Mouse (Mus musculus) liver, embryonic 14.5 days (tissue): Measurements from ENCODE around the gene Dnaaf1. TPM values are rescaled to one million over a fixed set of nuclear protein-coding genes. Genes with fewer than 3 reads are reported as not detected.

Source experiments
- ATAC-seq: fragments of 200-750 bp; cut with Nextera tagmentation; 2 replicates; pipeline ENCODE4 v1.8.0; 2017; ENCODE audit warnings: moderate number of reproducible peaks, mild to moderate bottlenecking, moderate library complexity; ENCODE audit not compliant: insufficient read depth
- DNase-seq, 3 experiments: peaks; one replicate each; pipeline ENCODE4 v3.0.0-alpha.2; 2012 to 2013; ENCODE audit warnings: low read depth in 3 of 3, low spot score in 3 of 3
- H3K27ac ChIP-seq: fragments of 300-500 bp; sonication (generic); 2 replicates; pipeline ENCODE4 v1.5.1; 2014; ENCODE audit warnings: moderate library complexity, mild to moderate bottlenecking, control low read depth, inconsistent platforms
- H3K27me3 ChIP-seq: fragments of 300-500 bp; sonication (generic); 2 replicates; pipeline ENCODE4 v1.6.1; 2014; ENCODE audit warnings: mild to moderate bottlenecking, low read length, moderate library complexity; ENCODE audit not compliant: control insufficient read depth, insufficient read depth
- H3K36me3 ChIP-seq: fragments of 300-500 bp; sonication (generic); replicated peaks from 2 replicates; pipeline ENCODE4 v1.6.1; 2014; ENCODE audit warnings: low read depth; ENCODE audit not compliant: control insufficient read depth, insufficient read depth
- H3K4me1 ChIP-seq, 2 experiments: fragments of 200-500 bp in 1 of 2; fragments of 300-500 bp in 1 of 2; sonication (generic) in 1 of 2; replicated peaks; 2 replicates each; pipeline ENCODE4 v1.6.1; 2012 to 2014; ENCODE audit warnings: antibody characterized with exemption in 1 of 2, inconsistent platforms in 1 of 2, low read length in 1 of 2; ENCODE audit not compliant: control insufficient read depth in 2 of 2, insufficient read depth in 2 of 2
- H3K4me2 ChIP-seq: fragments of 300-500 bp; sonication (generic); 2 replicates; pipeline ENCODE4 v1.6.1; 2014; ENCODE audit warnings: low read depth, mild to moderate bottlenecking, control low read depth, moderate library complexity
- H3K4me3 ChIP-seq, 2 experiments: fragments of 200-500 bp in 1 of 2; fragments of 300-500 bp in 1 of 2; sonication (generic) in 1 of 2; 2 replicates each; pipeline ENCODE4 v1.5.1; 2012 to 2014; ENCODE audit warnings: low read depth in 2 of 2, low read length in 2 of 2, mild to moderate bottlenecking in 2 of 2, control low read depth in 1 of 2, inconsistent platforms in 1 of 2, moderate library complexity in 1 of 2; ENCODE audit not compliant: insufficient read depth in 1 of 2
- H3K9ac ChIP-seq: fragments of 300-500 bp; sonication (generic); replicated peaks from 2 replicates; pipeline ENCODE4 v1.6.1; 2014; ENCODE audit warnings: mild to moderate bottlenecking, control low read depth, moderate library complexity
- H3K9me3 ChIP-seq: fragments of 300-500 bp; sonication (generic); 2 replicates; pipeline ENCODE4 v1.6.1; 2016; ENCODE audit warnings: low read length, mixed read lengths; ENCODE audit not compliant: control insufficient read depth
- CTCF ChIP-seq: IDR thresholded peaks from 2 replicates; pipeline ENCODE4 v1.5.1; 2016; ENCODE audit warnings: antibody characterized with exemption, low read depth, control low read depth
- EP300 ChIP-seq: IDR thresholded peaks from 2 replicates; pipeline ENCODE4 v1.6.1; 2016; ENCODE audit warnings: antibody characterized with exemption, low read depth
- WGBS: fragments of 180-500 bp; shearing (Covaris S2); extraction: QIAGEN DNeasy Blood & Tissue Kit; methylation state at CpG from one replicate; pipeline ENCODE4 v1.1.7; 2014; ENCODE audit not compliant: insufficient replicate concordance; 5-methylcytosine and 5-hydroxymethylcytosine counted together
- polyA plus RNA-seq, 2 experiments: library from polyadenylated mRNA; depleted of rRNA in 1 of 2; stranded (reverse) in 1 of 2; unstranded in 1 of 2; fragments of >200 nt; fragmentation: Nextera tagmentation in 1 of 2; extraction: Ambion mirVana in 1 of 2; gene quantifications; 2 replicates each; pipeline versions ENCODE4 v1.2.1 to v1.2.3; 2012 to 2014

Dnaaf1 gene
- polyA plus RNA-seq, 2 experiments, result 0.03 to 0.04 TPM

DNA sequence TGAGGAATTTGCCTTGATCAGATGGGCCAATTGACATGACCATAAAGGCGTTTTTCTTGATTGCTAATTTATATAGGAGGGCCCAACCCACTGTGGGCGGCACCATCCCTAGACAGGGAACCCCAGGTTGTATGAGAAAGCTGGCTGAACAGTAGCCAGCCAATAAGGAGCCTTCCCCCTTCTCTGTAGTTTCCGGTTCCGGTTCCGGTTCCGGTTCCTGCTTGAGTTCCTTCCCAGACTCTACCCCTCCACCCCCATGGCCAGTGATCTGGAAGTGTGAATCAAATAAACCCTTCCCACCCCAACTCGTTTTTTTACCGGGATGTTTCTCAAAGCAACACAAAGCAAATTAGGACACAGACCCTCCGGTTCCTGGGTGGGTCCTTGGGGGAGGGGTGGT, 57.2 kb downstream of the Dnaaf1 start:
- H3K9me3 ChIP-seq, result no peaks in the 10 kb centered on the region
- 65% methylated on average over 9 of the region's 9 CpGs for WGBS
- no peak for DNase-seq
- no peak overlapping the region for H3K4me2 ChIP-seq
- H3K27me3 ChIP-seq, result peaks cover 12% of the 10 kb centered on the region
- H3K9ac ChIP-seq, result no peak overlapping the region
- H3K27ac ChIP-seq, result no peak overlapping the region
- ATAC-seq, result no peak
- H3K4me3 ChIP-seq, result no peak overlapping the region
- peaks cover 0 to 6% of the 10 kb centered on the region in 2 experiments; a peak in 2 of 4 replicates for H3K4me1 ChIP-seq
- H3K36me3 ChIP-seq, result no peaks in the 10 kb centered on the region
- TF ChIP-seq EP300 (no peak), CTCF (no peak)

DNA sequence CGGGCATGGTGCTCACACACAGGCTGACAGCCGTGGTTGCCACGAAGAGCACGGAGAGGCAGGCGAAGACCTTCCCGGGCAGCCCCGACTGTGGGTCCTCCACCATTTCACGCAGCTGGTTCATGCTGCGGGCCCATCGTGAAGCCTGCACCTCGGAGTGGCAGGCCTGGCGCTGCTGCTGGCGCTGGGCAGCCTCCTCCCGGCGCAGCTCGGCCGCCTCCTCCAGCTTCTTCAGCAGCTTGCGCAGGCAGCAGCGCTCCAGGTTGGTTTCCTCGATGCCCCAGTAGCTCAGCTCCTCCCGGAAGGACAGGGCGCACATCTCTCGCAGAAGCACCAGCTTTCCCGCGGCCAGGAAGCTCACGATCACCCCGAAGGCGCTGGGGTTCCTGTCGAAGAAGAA, 57.9 kb downstream of the Dnaaf1 start:
- no peak for DNase-seq
- H3K27me3 ChIP-seq, result peaks cover 12% of the 10 kb centered on the region

DNA sequence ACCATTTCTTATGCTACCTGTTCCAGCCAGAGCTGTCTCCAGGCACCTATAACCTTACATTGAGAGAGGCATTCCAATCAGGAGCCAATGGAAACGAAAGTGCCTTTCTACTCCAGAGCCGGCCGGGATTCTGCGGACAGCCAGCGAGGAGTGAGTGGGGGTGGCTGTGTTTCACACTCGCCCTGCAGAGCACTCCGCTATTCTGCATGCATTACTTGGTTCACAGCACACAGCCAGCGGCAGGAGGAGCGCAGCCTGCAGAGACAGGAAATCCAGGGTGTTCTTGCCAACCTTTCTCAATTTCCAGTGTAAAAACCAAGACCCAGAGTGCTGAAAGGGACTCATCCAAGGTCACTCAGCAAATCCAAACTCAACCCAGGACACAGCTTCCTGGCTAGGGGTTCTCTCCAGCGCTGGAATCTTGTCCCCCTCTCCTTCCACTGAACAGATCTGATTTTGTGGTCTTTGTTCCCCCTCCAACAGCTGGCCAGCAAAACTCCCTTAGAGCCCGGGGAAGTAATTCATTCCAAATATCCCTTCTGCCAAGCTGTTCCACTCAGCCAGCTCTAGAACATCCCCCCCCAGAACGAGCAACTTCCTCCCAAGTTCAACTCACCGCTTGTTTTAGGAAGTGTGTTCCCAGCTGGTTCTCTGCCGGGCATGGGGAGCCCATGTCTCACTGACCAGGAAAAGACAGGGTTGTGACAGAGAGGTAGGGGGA, 59.7 kb downstream of the Dnaaf1 start:
- ATAC-seq, result no peak
- Histone ChIP-seq H3K9ac (no peak overlapping the region), H3K4me2 (no peak overlapping the region), H3K9me3 (no peaks in the 10 kb centered on the region), H3K4me1 (no peaks in the 10 kb centered on the region), H3K27ac (no peak overlapping the region), H3K36me3 (no peaks in the 10 kb centered on the region), H3K4me3 (no peak overlapping the region), H3K27me3 (peaks cover 12% of the 10 kb centered on the region)
- WGBS, result 25% methylated on average over 14 of the region's 14 CpGs
- TF ChIP-seq CTCF, result no peak
- TF ChIP-seq EP300, result no peak
- DNase-seq, result no peak

More for the DNA sequence above, 57.9 kb downstream of the Dnaaf1 start:
- Histone ChIP-seq H3K27ac (no peak overlapping the region), H3K4me1 (no peaks in the 10 kb centered on the region), H3K36me3 (no peaks in the 10 kb centered on the region), H3K4me3 (no peak overlapping the region), H3K9ac (no peak overlapping the region), H3K9me3 (no peaks in the 10 kb centered on the region), H3K4me2 (no peak overlapping the region)
- ATAC-seq, result no peak
- 33% methylated on average over 29 of the region's 29 CpGs for WGBS
- TF ChIP-seq CTCF (no peak), EP300 (no peak)

DNA sequence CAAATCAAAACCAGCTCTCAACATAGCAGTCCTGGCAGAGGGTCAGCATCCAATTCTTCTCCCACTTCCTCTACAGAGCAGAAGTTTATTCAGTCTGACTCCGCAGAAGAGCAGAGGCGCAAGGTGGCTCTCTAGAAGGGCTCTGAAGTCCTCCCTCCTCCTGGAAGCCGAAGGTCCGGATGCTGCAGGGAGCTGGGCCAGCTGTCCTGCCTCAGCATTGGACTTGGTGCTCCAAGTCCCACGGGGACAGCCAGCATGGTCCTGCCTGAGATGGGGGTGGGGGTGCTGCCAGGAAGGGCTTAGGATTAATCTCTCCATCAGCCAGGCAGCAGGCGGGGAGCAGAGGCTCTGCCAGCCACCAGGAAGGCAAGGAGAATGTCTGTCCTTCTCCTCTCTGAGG, 60.3 kb downstream of the Dnaaf1 start, which contains the start of gene Kcng4:
Gene Kcng4, minus strand, starts transcription at position 303 of the 400 bp plus-strand sequence.
- Histone ChIP-seq H3K4me1 (no peaks in the 10 kb centered on the region), H3K27me3 (peaks cover 12% of the 10 kb centered on the region), H3K9me3 (no peaks in the 10 kb centered on the region), H3K4me3 (no peak within 1 kb of the TSS), H3K9ac (no peak within 1 kb of the TSS), H3K4me2 (no peak within 1 kb of the TSS), H3K27ac (no peak within 1 kb of the TSS), H3K36me3 (no peaks in the 10 kb centered on the region)
- 26% methylated on average over 6 of the region's 6 CpGs for WGBS
- DNase-seq (no peak), ATAC-seq (no peak)
- no peak for TF ChIP-seq EP300
- no peak for TF ChIP-seq CTCF

DNA sequence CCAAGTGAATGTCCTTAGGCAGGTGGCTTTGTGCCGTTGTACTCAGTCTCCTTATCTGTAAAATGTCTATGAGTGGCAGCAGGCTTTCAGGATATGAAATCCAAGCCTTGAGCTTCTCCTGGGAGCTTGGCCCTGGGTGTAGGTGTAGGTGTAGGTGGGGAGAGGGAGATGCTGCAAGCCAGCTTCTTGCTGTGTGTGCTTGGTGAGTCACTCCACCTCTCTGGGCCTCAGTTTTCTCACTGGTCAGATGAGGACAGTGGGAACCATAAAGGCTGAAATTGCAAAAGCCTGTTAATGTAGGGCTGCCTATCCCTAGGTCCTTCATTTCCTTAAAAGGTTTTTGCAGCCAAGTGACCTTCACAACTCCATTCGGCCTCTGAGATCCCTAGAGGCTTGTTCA, 60.9 kb downstream of the Dnaaf1 start:
- TF ChIP-seq EP300 (no peak), CTCF (no peak)
- Histone ChIP-seq H3K9ac (no peak overlapping the region), H3K9me3 (no peaks in the 10 kb centered on the region), H3K4me2 (no peak overlapping the region), H3K27me3 (peaks cover 12% of the 10 kb centered on the region), H3K4me3 (no peak overlapping the region), H3K4me1 (no peaks in the 10 kb centered on the region), H3K27ac (no peak overlapping the region), H3K36me3 (no peaks in the 10 kb centered on the region)
- 53% methylated on average over 2 of the region's 2 CpGs for WGBS
- DNase-seq (no peak), ATAC-seq (no peak)
